Comparison of ENCODE assay signal across 18 mouse cellular contexts in genomic region chr16:79878063-79878462, GRCm38 (mm10).
"Had no signal": no experiment of that assay in that cellular context is flagged by ENCODE, and none has a peak within 500 bp of the region (broad histone marks: within the 10 kb centered on the region; RNA-seq: fewer than 3 reads in every experiment).

No protein-coding gene starts in this region.

- H3K27me3 ChIP-seq: limb, embryonic 13.5 days; megakaryocyte, embryonic 14.5 days; midbrain, embryonic 15.5 days; neural tube, embryonic 13.5 days had no signal

- H3K4me3 ChIP-seq: layer of hippocampus, adult 2 months; limb, embryonic 13.5 days; megakaryocyte, embryonic 14.5 days; midbrain, embryonic 15.5 days; neural tube, embryonic 13.5 days had no signal

- H3K9ac ChIP-seq: limb, embryonic 13.5 days; liver, embryonic 14.5 days; midbrain, embryonic 15.5 days; neural tube, embryonic 13.5 days had no signal

- DNase-seq: kidney, postnatal 10 days; kidney, postnatal 4 days; left cerebral cortex, postnatal 4 days; lung, adult 2 months; lung, postnatal 36 days; retina, postnatal 1 day; right cerebral cortex, postnatal 4 days; spleen, adult 18-20 months; thymus, adult 18-20 months; thymus, postnatal 4 days had no signal

- H3K4me1 ChIP-seq: limb, embryonic 13.5 days; megakaryocyte, embryonic 14.5 days; midbrain, embryonic 15.5 days; neural tube, embryonic 13.5 days had no signal

- ATAC-seq: lung, postnatal 0 days; midbrain, embryonic 15.5 days had no signal

- H3K27ac ChIP-seq: layer of hippocampus, adult 2 months; limb, embryonic 13.5 days; liver, embryonic 14.5 days; midbrain, embryonic 15.5 days; neural tube, embryonic 13.5 days had no signal

- H3K9me3 ChIP-seq: limb, embryonic 13.5 days; megakaryocyte, embryonic 14.5 days; midbrain, embryonic 15.5 days; neural tube, embryonic 13.5 days had no signal

- H3K36me3 ChIP-seq: limb, embryonic 13.5 days; midbrain, embryonic 15.5 days; neural tube, embryonic 13.5 days had no signal

- H3K4me2 ChIP-seq: limb, embryonic 13.5 days; midbrain, embryonic 11.5 days; midbrain, embryonic 15.5 days; neural tube, embryonic 13.5 days had no signal
